Mouse (Mus musculus): ENCODE measurements at regions not wholly inside any gene's neighbourhood (a gene's known extent, or its start where the extent isn't known, plus 50 kb on each side); places are given as distances from the start of the nearest gene placed in this dataset.

GRCm38 (mm10) chr11:32978899-32979298 is 154.5 kb upstream of the Smim23 start:
- no peak for DNase-seq

- no peak for DNase-seq
Observed at GRCm38 (mm10) chr11:32976572-32976971, 152.2 kb upstream of the Smim23 start.

- no peak for DNase-seq
Observed at GRCm38 (mm10) chr11:32973453-32973852, 149.0 kb upstream of the Smim23 start.

GRCm38 (mm10) chr11:32965418-32965817 is 141.0 kb upstream of the Smim23 start:
- no peak for DNase-seq

DNA sequence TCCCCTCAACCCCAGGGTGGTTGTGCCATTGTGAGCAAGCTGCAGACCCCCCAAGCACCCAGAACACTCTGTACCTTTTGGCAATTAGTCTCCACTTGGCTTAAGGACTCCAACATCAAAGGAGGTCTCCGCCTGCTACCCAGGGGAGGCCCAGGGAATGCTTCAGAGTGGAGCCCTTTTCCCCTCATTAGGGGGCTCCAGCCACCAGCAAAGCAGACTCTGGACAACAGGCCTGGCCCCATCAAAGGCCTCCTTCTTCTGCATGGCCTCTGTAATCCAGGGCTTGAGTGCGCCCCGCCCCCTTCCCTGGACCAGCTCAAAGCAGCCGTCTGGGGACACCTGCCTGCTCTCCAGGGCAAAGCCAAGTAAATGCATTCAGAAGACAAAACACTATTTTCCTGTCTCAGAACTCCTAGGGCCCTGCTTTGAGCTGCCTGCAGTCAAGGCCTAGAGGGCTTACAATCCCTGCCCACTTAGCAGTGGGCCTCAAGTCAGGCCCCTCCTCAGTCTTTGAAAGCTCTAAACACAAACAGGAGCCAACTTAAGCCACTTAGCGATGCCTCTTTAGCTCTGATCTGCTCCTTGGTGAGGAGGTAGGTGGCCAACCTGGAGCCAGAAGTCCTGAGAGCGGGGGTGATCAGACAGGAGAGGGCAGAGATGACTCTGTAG is 139.4 kb upstream of the Smim23 start:
- DNase-seq = no peak

DNA sequence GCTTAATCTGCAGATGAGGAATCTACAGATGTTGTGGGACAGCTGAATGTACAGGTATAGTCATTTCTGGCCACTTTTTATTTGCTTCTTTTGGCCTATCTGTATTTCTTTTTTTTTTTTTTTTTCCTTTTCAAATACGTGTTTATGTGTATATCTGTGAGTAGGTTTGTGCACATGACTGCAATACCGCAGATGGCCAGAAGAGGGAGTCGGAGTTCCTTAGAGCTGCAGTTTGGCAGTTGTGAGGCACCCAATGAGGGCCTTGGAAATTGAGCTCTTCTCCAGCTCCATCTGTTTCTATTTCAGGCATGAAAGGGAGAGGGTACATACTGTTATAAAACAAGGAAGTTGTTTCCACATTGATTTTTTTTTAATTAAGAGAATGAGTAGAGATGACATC is 137.2 kb upstream of the Smim23 start:
- DNase-seq = no peak

DNA sequence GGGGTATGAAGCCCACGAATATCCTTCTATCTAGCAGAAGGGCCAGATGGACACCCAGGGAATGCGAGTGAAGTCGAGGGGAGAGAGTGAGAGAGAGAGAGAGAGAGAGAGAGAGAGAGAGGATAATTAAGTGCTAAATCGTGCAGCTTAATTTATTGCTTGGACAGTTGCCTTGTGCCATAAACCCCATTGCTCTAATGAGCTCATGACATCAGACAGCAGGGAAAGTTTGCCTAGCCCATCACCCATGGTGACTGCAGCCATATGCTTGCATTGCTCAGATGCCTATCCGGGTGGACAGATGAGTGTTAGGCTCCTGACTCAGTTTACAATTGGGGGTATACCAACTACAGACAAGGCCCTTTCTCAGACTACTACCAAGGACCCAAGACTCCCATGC is 134.6 kb upstream of the Smim23 start:
- no peak for DNase-seq

DNA sequence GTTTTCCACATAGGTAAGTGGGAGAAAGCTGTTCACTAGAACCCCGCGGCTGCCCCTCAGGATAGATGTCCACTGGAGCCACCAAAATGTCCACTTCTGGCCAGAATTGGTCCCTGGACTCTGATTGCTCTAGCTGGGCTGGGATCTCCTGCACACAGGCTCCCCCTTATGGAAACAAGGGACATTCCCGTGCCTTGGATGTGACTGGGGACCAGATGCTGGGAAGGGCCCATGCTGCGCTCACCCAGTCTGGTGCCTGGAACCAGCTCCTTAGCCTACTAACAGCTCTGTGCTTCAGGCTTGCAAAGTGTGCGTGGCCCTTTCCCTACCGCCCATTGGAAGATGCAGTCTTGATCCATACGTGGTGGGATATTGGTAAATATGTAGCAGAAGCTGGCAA is 132.6 kb upstream of the Smim23 start:
- DNase-seq = no peak

GRCm38 (mm10) chr11:32952271-32952670 is 127.9 kb upstream of the Smim23 start:
- DNase-seq = no peak

DNA sequence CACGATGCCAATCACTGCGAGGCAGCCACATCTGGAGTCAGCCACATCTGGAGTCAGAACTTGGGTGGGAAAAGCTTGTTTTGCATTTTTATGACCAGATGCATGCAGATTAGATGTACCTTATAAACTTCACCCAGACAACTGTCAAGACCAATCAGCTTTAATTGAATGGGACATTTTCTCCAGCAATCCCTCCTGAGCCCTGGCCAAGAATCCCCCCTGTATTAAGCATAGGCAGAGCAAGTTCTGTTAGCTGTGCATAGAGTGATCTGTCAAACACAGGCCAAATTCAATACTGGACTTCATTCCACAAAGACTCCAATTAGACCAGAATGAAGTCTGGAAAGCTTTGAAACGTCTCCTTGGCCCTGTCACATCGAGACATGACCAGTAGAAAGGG is 123.7 kb upstream of the Smim23 start:
- DNase-seq = no peak

- DNase-seq = no peak
Observed at GRCm38 (mm10) chr11:32946481-32947001, 122.1 kb upstream of the Smim23 start.

GRCm38 (mm10) chr11:32945071-32945470 is 120.7 kb upstream of the Smim23 start:
- no peak for DNase-seq

DNA sequence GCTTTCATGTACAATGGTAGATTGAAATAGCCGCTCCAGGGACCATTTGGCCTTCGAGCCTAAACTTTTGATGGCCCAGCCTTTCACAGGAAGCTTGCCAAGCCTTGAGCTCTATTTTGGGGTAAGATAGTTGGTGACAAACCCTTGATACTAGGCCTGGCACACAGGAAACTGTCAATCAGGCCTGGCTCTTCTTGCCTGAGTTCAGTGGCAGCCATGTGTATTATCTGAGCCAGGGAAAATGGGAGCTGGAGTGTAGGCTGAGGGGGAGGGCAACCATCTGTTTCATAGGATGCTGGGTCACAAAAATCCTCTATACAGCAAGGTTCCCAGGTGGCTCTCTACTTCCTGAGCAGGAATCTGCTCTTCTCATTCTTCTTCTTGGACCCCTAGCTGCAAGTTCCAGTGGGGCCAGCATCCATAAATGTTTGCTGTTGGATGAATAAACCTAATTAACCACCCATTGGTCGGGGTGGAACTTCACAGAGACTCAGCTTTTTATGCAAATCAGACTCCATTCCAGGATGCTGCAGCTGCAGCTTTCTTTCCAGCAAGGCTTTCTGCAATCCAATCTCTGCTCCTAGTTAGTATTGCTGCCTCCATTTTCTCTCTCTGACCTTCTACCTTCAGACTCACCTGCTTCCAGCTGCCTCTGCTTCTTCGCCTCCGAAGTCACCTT is 117.1 kb upstream of the Smim23 start:
- DNase-seq = no peak

DNA sequence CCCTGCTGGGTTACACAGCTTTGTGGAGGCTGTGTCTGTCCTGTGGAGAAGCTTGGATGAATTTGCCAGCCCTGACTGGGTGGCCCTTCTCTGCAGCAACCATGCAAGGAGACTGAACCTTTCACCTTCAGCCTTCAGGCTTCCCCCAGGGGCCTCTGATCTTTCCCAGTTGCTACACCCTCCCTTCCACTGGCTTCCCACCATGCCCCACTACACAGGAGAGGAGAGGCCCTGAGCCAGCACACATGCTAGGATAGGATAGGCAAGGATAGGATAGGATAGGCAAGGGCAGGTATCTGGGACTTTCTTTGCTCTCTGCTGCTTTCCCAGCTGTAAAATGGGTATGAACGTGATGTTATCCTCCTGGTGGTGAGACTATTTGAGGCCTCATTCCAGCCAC is 114.7 kb upstream of the Smim23 start:
- DNase-seq = no peak

DNA sequence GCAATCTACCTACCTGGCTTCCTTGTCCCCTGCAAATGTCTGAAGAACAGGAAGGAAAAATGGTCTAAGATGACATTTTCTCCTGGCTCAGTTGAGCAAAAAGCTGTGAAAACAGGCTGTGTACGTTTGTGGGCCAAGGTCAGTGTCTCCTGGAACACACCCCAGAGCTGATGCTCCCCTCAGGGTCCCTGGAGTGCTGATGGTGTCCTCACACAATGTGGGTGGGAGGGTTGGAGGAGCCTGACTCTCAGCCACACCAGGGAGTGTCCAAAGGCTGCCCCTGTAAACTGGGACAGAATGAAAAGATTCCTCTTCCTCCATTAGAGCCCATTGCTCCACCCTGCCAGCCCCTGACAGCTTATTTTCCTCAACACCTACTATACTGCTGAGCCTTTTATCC is 112.8 kb upstream of the Smim23 start:
- no peak for DNase-seq

- no peak for DNase-seq
Observed at GRCm38 (mm10) chr11:32931928-32932327, 107.5 kb upstream of the Smim23 start.

- DNase-seq = no peak
Observed at GRCm38 (mm10) chr11:32931018-32931417, 106.6 kb upstream of the Smim23 start.

DNA sequence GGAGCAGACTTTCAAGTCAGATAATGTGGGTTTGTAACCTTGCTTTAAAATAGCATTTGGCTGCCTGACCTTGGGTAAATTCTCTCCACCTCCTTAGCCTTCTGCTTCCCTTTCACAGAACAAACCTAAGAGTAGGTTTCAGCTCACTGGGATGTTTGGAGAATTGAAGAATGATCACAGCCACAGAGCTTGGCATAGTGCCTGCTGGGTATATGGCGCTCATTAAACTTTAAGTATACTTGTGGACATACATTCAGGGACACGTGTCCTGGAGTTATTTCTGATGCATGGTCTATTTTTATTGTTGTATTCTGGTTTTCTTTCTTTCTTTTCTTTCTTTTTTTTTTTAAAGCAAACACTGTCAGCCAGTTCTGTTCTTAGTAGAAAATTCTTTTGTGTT is 104.4 kb upstream of the Smim23 start:
- no peak for DNase-seq

GRCm38 (mm10) chr11:32925421-32926271 is 101.2 kb upstream of the Smim23 start:
- no peak for DNase-seq

DNA sequence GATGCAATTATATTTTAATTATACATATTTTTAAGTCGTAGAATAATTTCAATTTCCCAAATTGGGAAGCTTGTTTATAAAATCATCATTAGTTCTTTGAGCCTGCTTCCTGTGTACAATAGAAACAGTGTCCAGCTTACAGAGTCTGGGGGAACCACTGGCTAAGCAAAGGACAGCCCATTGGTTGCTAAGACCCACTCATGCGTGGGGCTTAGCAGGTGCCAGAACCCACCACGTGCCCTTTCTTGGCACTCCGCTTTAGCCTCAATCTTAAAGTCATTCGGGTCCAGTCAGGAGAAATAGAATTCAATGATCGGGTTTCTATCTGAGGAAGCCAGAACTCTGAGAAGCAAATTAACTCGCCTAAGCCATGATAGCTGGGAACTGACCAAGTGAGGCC is 100.5 kb upstream of the Smim23 start:
- DNase-seq = no peak

DNA sequence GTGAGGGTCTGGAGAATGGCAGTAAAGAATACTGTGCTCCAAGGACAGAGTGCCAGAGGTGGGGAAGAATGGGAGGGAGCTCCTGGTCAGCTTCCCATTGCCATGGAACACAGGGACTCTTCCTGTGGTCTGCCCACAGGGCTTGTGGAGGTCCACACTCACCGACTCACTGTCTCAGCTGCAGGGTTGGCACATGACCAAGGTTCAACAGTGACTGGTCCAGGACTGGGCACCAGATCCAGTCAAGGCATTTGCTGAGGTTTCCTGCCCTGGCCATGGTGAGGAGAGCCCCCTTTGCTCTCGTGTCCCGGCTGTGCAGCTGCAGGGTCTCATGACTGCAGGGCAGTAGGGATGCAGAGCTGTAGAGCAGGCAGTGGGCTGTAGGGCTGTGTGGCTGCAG is 88.7 kb upstream of the Smim23 start:
- no peak for DNase-seq

DNA sequence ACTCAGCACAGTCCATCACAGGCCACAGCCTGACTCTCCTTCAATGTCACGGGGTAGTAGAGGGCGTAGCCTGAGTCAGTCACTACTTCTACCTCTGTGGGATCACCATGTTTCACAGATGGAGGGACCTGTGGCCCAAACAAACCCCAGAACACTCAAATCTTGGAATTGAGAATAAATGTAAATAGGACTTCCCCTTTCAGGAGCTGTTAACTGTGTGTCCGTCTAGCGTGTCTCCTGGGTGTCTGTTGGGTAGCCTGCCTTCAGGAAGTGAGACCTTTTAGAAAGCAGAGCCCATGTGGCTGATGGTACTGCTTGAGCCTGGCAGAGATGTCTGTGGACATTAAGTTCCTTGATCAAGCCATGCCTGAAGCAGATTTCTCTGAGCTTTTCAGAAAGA is 87.4 kb upstream of the Smim23 start:
- DNase-seq = no peak

DNA sequence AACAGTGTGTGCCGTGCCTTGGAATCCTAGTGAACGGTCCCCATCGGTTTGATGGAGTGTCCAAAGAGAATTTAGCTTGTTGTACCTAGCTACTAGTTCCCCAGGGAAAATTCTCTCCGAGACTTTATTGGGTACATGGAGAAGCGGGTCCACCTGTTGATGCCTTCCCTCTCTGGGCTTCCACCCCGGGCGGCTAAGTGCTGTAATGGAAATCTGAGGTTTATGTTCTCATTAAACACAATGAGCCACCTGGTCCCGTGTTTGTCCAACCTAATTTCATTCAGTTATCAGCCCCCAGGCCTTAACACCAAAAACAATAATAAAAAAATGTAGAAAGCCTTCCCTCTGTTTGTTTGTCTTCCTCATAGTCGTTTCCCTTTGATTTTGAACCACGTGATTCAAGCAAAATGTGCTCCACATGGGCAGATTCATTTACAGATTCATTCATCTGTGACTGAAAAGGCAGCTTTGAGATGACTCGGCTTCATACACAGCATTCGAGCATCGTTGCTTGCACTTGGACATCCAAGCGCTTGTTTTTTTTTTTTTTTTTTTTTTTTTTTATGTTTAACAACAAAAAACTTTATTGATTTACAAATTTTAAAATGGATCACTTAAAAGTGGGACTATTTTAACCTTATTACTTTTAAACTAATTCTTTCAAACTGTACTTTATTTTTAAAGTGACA is 84.5 kb upstream of the Smim23 start:
- DNase-seq = no peak
